Mouse (Mus musculus) left cerebral cortex, postnatal 25 days (tissue): Measurements from ENCODE around the gene Ndufv1. TPM values are rescaled to one million over a fixed set of nuclear protein-coding genes. Genes with fewer than 3 reads are reported as not detected.

Experiments used
- total RNA-seq, 2 experiments: library from RNA; stranded (reverse); gene quantifications; 2 replicates each; pipeline ENCODE4 v1.2.3; 2021

Ndufv1 gene
- total RNA-seq, 2 experiments from 2014 or later, result 221 to 241 TPM

Other genes with a start within 250 kb of the Ndufv1 start
- 10 to 100 TPM; 50.7 to 52.3 TPM for gene Kmt5b, start 245.4 kb downstream of the Ndufv1 start, total RNA-seq
- 10 to 100 TPM; 82.8 to 93.7 TPM for gene Chka, start 161.0 kb downstream of the Ndufv1 start, total RNA-seq
- 10 to 100 TPM; 15.3 to 16.4 TPM for gene Tcirg1, start 105.7 kb downstream of the Ndufv1 start, total RNA-seq
- gene Ndufs8, start 100.0 kb downstream of the Ndufv1 start, total RNA-seq, result 100 to 1,000 TPM; 124 to 137 TPM
- gene Aldh3b1, start 83.0 kb downstream of the Ndufv1 start, total RNA-seq, result 1 to 10 TPM; 2.2 to 2.4 TPM
- gene Unc93b1, start 77.6 kb downstream of the Ndufv1 start, total RNA-seq, result 10 to 100 TPM; 14.1 to 16.1 TPM
- under 1 TPM in 1 of 2 experiments, not detected in 1; 0.11 TPM for gene Aldh3b3, start 54.2 kb downstream of the Ndufv1 start, total RNA-seq
- 1 to 10 TPM; 1.7 to 2.1 TPM for gene Aldh3b2, start 40.5 kb downstream of the Ndufv1 start, total RNA-seq
- gene Acy3, start 26.2 kb downstream of the Ndufv1 start, total RNA-seq, result 1 to 10 TPM; 3.2 to 3.4 TPM
- gene Tbx10, start 20.1 kb downstream of the Ndufv1 start, total RNA-seq, result not detected
- 1 to 10 TPM; 7.0 to 7.3 TPM for gene Nudt8, start 12.2 kb downstream of the Ndufv1 start, total RNA-seq
- 1 to 10 TPM; 1.1 to 1.6 TPM for gene Gm49405, start 12.2 kb downstream of the Ndufv1 start, total RNA-seq
- gene Doc2g, start 9.5 kb downstream of the Ndufv1 start, total RNA-seq, result 1 to 10 TPM; 4.4 to 5.1 TPM
- 100 to 1,000 TPM; 266 to 294 TPM for gene Gstp1, start 25.2 kb upstream of the Ndufv1 start, total RNA-seq
- gene Gstp2, start 33.2 kb upstream of the Ndufv1 start, total RNA-seq, result 10 to 100 TPM; 30.7 to 33.1 TPM
- gene Gstp3, start 46.8 kb upstream of the Ndufv1 start, total RNA-seq, result not detected
- gene Cabp2, start 68.8 kb upstream of the Ndufv1 start, total RNA-seq, result not detected
- 10 to 100 TPM; 31.8 to 35.3 TPM for gene Cdk2ap2, start 84.4 kb upstream of the Ndufv1 start, total RNA-seq
- 100 to 1,000 TPM; 208 to 215 TPM for gene Pitpnm1, start 87.2 kb upstream of the Ndufv1 start, total RNA-seq
- 100 to 1,000 TPM; 116 to 118 TPM for gene Aip, start 113.1 kb upstream of the Ndufv1 start, total RNA-seq
- gene Gpr152, start 127.0 kb upstream of the Ndufv1 start, total RNA-seq, result not detected
- gene Cabp4, start 131.2 kb upstream of the Ndufv1 start, total RNA-seq, result not detected
- gene Coro1b, start 135.8 kb upstream of the Ndufv1 start, total RNA-seq, result 10 to 100 TPM; 75.6 to 82.8 TPM
- gene Ptprcap, start 140.8 kb upstream of the Ndufv1 start, total RNA-seq, result 1 to 10 TPM; 1.1 to 2.0 TPM
- gene Rps6kb2, start 150.5 kb upstream of the Ndufv1 start, total RNA-seq, result 10 to 100 TPM; 28.5 to 32.0 TPM
- gene Carns1, start 162.7 kb upstream of the Ndufv1 start, total RNA-seq, result 1 to 10 TPM; 6.6 to 8.7 TPM
- 1 to 10 TPM; 1.3 to 2.0 TPM for gene Tbc1d10c, start 178.5 kb upstream of the Ndufv1 start, total RNA-seq
- 100 to 1,000 TPM; 318 to 320 TPM for gene Ppp1ca, start 179.3 kb upstream of the Ndufv1 start, total RNA-seq
- gene Rad9a, start 188.9 kb upstream of the Ndufv1 start, total RNA-seq, result 1 to 10 TPM; 6.9 to 8.0 TPM
- gene Clcf1, start 201.4 kb upstream of the Ndufv1 start, total RNA-seq, result 1 to 10 TPM in 1 of 2 experiments, under 1 TPM in 1; 0.96 to 1.2 TPM
- not detected for gene AC109138.7, start 201.6 kb upstream of the Ndufv1 start, total RNA-seq
- 10 to 100 TPM; 14.0 to 18.6 TPM for gene Pold4, start 219.1 kb upstream of the Ndufv1 start, total RNA-seq